In the genomic region with DNA sequence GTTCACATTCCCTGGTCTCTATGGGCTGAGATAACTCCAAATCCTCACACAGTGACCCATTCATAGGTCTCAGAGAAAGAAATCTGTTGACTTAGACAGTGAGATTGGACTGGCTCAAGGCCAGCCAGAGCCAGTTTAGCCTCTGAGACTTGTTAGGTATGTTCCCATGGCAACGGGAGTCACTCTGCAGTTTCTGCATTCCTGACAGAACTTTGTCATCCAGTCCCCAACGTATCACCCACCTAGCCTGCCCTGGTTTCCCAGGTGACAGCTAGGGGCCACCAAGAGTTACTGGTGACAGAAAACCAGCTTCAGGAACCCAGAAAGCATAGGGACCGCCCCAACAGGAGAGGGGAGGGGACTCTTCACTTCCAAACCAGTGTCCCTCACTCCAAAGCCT, we compare ENCODE assay signal across 13 mouse cellular contexts. TPM values are rescaled to one million over a fixed set of nuclear protein-coding genes. Genes with fewer than 3 reads are reported as not detected.
DNase-seq lines count a peak whose midpoint lies in the region; ATAC-seq and TF ChIP-seq lines count a peak whose summit lies in the region.
"Had no signal": no experiment of that assay in that cellular context is flagged by ENCODE, and none has a peak within 500 bp of the region (broad histone marks: within the 10 kb centered on the region; RNA-seq: fewer than 3 reads in every experiment).

No protein-coding gene starts in this region.

- no peak overlapping the region for H3K4me2 ChIP-seq in forebrain, embryonic 15.5 days (replicated peaks)
- no peak overlapping the region for H3K4me2 ChIP-seq in kidney, postnatal 0 days (ENCODE audit: low read length)

- WGBS in forebrain, embryonic 10.5 days, result 41% methylated on average over 3 of the region's 3 CpGs
- WGBS in forebrain, embryonic 15.5 days, result 43% methylated on average over 3 of the region's 3 CpGs
- 53% methylated on average over 3 of the region's 3 CpGs for WGBS in kidney, postnatal 0 days

- peaks cover 41% of the 10 kb centered on the region for H3K4me1 ChIP-seq in forebrain, embryonic 10.5 days
- H3K4me1 ChIP-seq in forebrain, embryonic 15.5 days, result peaks cover 3% of the 10 kb centered on the region; the same call in 1 of the 2 replicates
- 0 out of 2 replicates have a peak, but pooled peaks cover 6% of the 10 kb centered on the region for H3K4me1 ChIP-seq in kidney, postnatal 0 days (replicated peaks; ENCODE audit: insufficient read depth, low read length)

- ATAC-seq in forebrain, embryonic 15.5 days (replicated peaks), result no peak
- ATAC-seq in kidney, postnatal 0 days (replicated peaks; ENCODE audit: low FRiP score, low read depth), result peak; percentile 47

- TF ChIP-seq CTCF in kidney, postnatal 0 days (IDR thresholded peaks at IDR 0.05; ENCODE audit: low read depth), result no peak

- H3K9ac ChIP-seq in forebrain, embryonic 15.5 days (replicated peaks), result no peak overlapping the region
- no peak overlapping the region for H3K9ac ChIP-seq in kidney, postnatal 0 days (ENCODE audit: low read depth, low read length)

- no peaks in the 10 kb centered on the region for H3K36me3 ChIP-seq in forebrain, embryonic 10.5 days (replicated peaks)
- H3K36me3 ChIP-seq in forebrain, embryonic 15.5 days, result no peaks in the 10 kb centered on the region
- H3K36me3 ChIP-seq in kidney, postnatal 0 days (ENCODE audit: insufficient read depth, low read length), result no peaks in the 10 kb centered on the region

- no peak for DNase-seq in forebrain, embryonic 10.5 days (ENCODE audit: extremely low spot score, low spot score)
- peak; percentile 45 to 60 for DNase-seq in right cerebral cortex, postnatal 10 days (ENCODE audit: low spot score in 2 of 2)
- DNase-seq in right cerebral cortex, postnatal 4 days, result no peak
- peak; percentile 58 for DNase-seq in kidney, postnatal 0 days (ENCODE audit: low spot score)
- peak; percentile 87 for DNase-seq in yolk sac, embryonic 10.5 days (ENCODE audit: low spot score)
- no peak for DNase-seq in layer of hippocampus, postnatal 14 days (ENCODE audit: low spot score in 2 of 2)
- DNase-seq in urinary bladder, adult 18-20 months (ENCODE audit: low spot score in 2 of 2), result no peak
- DNase-seq: cerebellum, adult 11 months; gastrocnemius, postnatal 14 days had no signal

- peaks cover 4% of the 10 kb centered on the region for H3K27me3 ChIP-seq in forebrain, embryonic 10.5 days (ENCODE audit: poor library complexity, severe bottlenecking)
- no peaks in the 10 kb centered on the region for H3K27me3 ChIP-seq in forebrain, embryonic 15.5 days
- no peaks in the 10 kb centered on the region for H3K27me3 ChIP-seq in kidney, postnatal 0 days (ENCODE audit: insufficient read depth, low read length)

- H3K27ac ChIP-seq in forebrain, embryonic 10.5 days, result peak overlapping the region; percentile 56; the same call in 1 of the 2 replicates
- no peak overlapping the region for H3K27ac ChIP-seq in forebrain, embryonic 15.5 days (replicated peaks)
- peak overlapping the region; percentile 62; the same call in 1 of the 2 replicates for H3K27ac ChIP-seq in kidney, postnatal 0 days

- H3K9me3 ChIP-seq in forebrain, embryonic 10.5 days, result no peaks in the 10 kb centered on the region
- H3K9me3 ChIP-seq in forebrain, embryonic 15.5 days, result no peaks in the 10 kb centered on the region
- H3K9me3 ChIP-seq in kidney, postnatal 0 days (replicated peaks; ENCODE audit: low read length), result no peaks in the 10 kb centered on the region

- H3K4me3 ChIP-seq in forebrain, embryonic 10.5 days, result no peak overlapping the region
- H3K4me3 ChIP-seq in forebrain, embryonic 15.5 days, result no peak overlapping the region
- no peak overlapping the region for H3K4me3 ChIP-seq in kidney, postnatal 0 days (replicated peaks; ENCODE audit: low read depth, low read length)

RNA-seq across cellular contexts. Expression of a gene that starts 9.4 kb away (rescaled TPM):
- 32.6 and 35.6 TPM in 2 replicates for polyA plus RNA-seq in forebrain, embryonic 10.5 days (2016; fragmentation: Nextera tagmentation; extraction: Ambion mirVana)
- 1.9 and 3.9 TPM in 2 replicates for polyA plus RNA-seq in forebrain, embryonic 15.5 days (2015; fragmentation: Nextera tagmentation; extraction: Ambion mirVana)
- 305 and 333 TPM in 2 replicates for polyA plus RNA-seq in kidney, postnatal 0 days (2015; fragmentation: Nextera tagmentation; extraction: Ambion mirVana)
- total RNA-seq in layer of hippocampus, postnatal 14 days (2021), result 1 to 10 TPM in 1 of 2 experiments, under 1 TPM in 1; 0.31 to 1.6 TPM
- total RNA-seq: CH12.LX; left cerebral cortex, adult 18-20 months had no signal

RNA-seq across cellular contexts. Expression of a gene that starts 14.3 kb away (rescaled TPM):
- 34.4 and 37.1 TPM in 2 replicates for polyA plus RNA-seq in forebrain, embryonic 10.5 days (2016; fragmentation: Nextera tagmentation; extraction: Ambion mirVana)
- 3.5 and 7.6 TPM in 2 replicates for polyA plus RNA-seq in forebrain, embryonic 15.5 days (2015; fragmentation: Nextera tagmentation; extraction: Ambion mirVana)
- polyA plus RNA-seq in kidney, postnatal 0 days (2015; fragmentation: Nextera tagmentation; extraction: Ambion mirVana), result 252 and 256 TPM in 2 replicates
- 1 to 10 TPM in 1 of 2 experiments, under 1 TPM in 1; 0.45 to 3.4 TPM for total RNA-seq in layer of hippocampus, postnatal 14 days (2021)

RNA-seq across cellular contexts. Expression of a gene that starts 59.6 kb away (rescaled TPM):
- not detected in 2 replicates for polyA plus RNA-seq in forebrain, embryonic 10.5 days (2016; fragmentation: Nextera tagmentation; extraction: Ambion mirVana)
- polyA plus RNA-seq in forebrain, embryonic 15.5 days (2015; fragmentation: Nextera tagmentation; extraction: Ambion mirVana), result not detected in 2 replicates
- 0.07 TPM in 1 of 2 replicates, not detected in the other for polyA plus RNA-seq in kidney, postnatal 0 days (2015; fragmentation: Nextera tagmentation; extraction: Ambion mirVana)
- total RNA-seq in layer of hippocampus, postnatal 14 days (2021), result not detected
- total RNA-seq: CH12.LX; gastrocnemius, postnatal 14 days; left cerebral cortex, adult 18-20 months had no signal
- polyA plus RNA-seq: spleen, adult 2 months had no signal

RNA-seq across cellular contexts. Expression of a gene that starts 59.9 kb away (rescaled TPM):
- polyA plus RNA-seq in forebrain, embryonic 10.5 days (2016; fragmentation: Nextera tagmentation; extraction: Ambion mirVana), result 140 and 143 TPM in 2 replicates
- 98.9 and 99.5 TPM in 2 replicates for polyA plus RNA-seq in forebrain, embryonic 15.5 days (2015; fragmentation: Nextera tagmentation; extraction: Ambion mirVana)
- polyA plus RNA-seq in kidney, postnatal 0 days (2015; fragmentation: Nextera tagmentation; extraction: Ambion mirVana), result 96.1 and 102 TPM in 2 replicates
- total RNA-seq in layer of hippocampus, postnatal 14 days (2021), result 100 to 1,000 TPM; 179 to 184 TPM

Comparison
In these comparisons a context has a peak if more than half of its experiments do, and no peak if none do; other contexts are left out.
1. DNase-seq: peak in right cerebral cortex, postnatal 10 days (2 of 2), kidney, postnatal 0 days (single experiment) and yolk sac, embryonic 10.5 days (single experiment); none in forebrain, embryonic 10.5 days (single experiment), right cerebral cortex, postnatal 4 days (single experiment), layer of hippocampus, postnatal 14 days (0 of 2) and urinary bladder, adult 18-20 months (0 of 2).